Mouse (Mus musculus): ENCODE data around the gene Dcaf8. TPM values are rescaled to one million over a fixed set of nuclear protein-coding genes. Genes with fewer than 3 reads are reported as not detected.
A peak's percentile ranks its signal among the peaks of the same experiment; 100 is the strongest.

Dcaf8 gene
- polyA plus RNA-seq, 1 experiment from 2014 or later: 123 TPM

- no peak for ATAC-seq (ENCODE audit: insufficient read depth, low FRiP score)
- 34% methylated on average over 9 of the region's 9 CpGs for WGBS
- Histone ChIP-seq H3K27me3 (ENCODE audit: control insufficient read depth, insufficient read depth, low read length) (no peaks in the 10 kb centered on the region), H3K9me3 (replicated peaks; ENCODE audit: control insufficient read depth, low read length) (no peaks in the 10 kb centered on the region), H3K4me2 (ENCODE audit: low read depth, low read length) (peak overlapping the region; percentile 66), H3K4me1 (ENCODE audit: control insufficient read depth, insufficient read depth, low read length) (peaks cover 71% of the 10 kb centered on the region), H3K9ac (ENCODE audit: low read length) (peak overlapping the region; percentile 43; the same call in 1 of the 2 replicates), H3K27ac (ENCODE audit: low read length) (peak overlapping the region; percentile 54), H3K36me3 (ENCODE audit: control insufficient read depth, insufficient read depth, low read length) (peaks cover 5% of the 10 kb centered on the region; the same call in 1 of the 2 replicates), H3K4me3 (replicated peaks; ENCODE audit: low read length) (0 out of 2 replicates have a peak overlapping the region, but pooled peaks have one; percentile 14)
These were observed 56.3 kb downstream of the Dcaf8 start for GRCm38 (mm10) chr1:172204033-172204813.

- H3K9me3 ChIP-seq (replicated peaks; ENCODE audit: control insufficient read depth, low read length): no peaks in the 10 kb centered on the region
- no peak for ATAC-seq (ENCODE audit: insufficient read depth, low FRiP score)
- H3K27me3 ChIP-seq (ENCODE audit: control insufficient read depth, insufficient read depth, low read length): no peaks in the 10 kb centered on the region
- peaks cover 65% of the 10 kb centered on the region for H3K4me1 ChIP-seq (ENCODE audit: control insufficient read depth, insufficient read depth, low read length)
- H3K9ac ChIP-seq (ENCODE audit: low read length): peak overlapping the region; percentile 91
- 60% methylated on average over 15 of the region's 15 CpGs for WGBS
- H3K27ac ChIP-seq (ENCODE audit: low read length): peak overlapping the region; percentile 95; the same call in 1 of the 2 replicates
- H3K36me3 ChIP-seq (ENCODE audit: control insufficient read depth, insufficient read depth, low read length): no peaks in the 10 kb centered on the region
- H3K4me3 ChIP-seq (replicated peaks; ENCODE audit: low read length): peak overlapping the region; percentile 61
- peak overlapping the region; percentile 66 for H3K4me2 ChIP-seq (ENCODE audit: low read depth, low read length)
These were observed 57.2 kb downstream of the Dcaf8 start for GRCm38 (mm10) chr1:172204814-172205740.

GRCm38 (mm10) chr1:172205741-172206087 lies 57.8 kb downstream of the Dcaf8 start:
- Histone ChIP-seq H3K9ac (ENCODE audit: low read length) (peak overlapping the region; percentile 91), H3K4me2 (ENCODE audit: low read depth, low read length) (peak overlapping the region; percentile 66), H3K4me3 (replicated peaks; ENCODE audit: low read length) (peak overlapping the region; percentile 61), H3K36me3 (ENCODE audit: control insufficient read depth, insufficient read depth, low read length) (no peaks in the 10 kb centered on the region), H3K27me3 (ENCODE audit: control insufficient read depth, insufficient read depth, low read length) (no peaks in the 10 kb centered on the region), H3K9me3 (replicated peaks; ENCODE audit: control insufficient read depth, low read length) (no peaks in the 10 kb centered on the region), H3K4me1 (ENCODE audit: control insufficient read depth, insufficient read depth, low read length) (peaks cover 61% of the 10 kb centered on the region), H3K27ac (ENCODE audit: low read length) (peak overlapping the region; percentile 95)
- 12% methylated on average over 3 of the region's 3 CpGs for WGBS
- no peak for ATAC-seq (ENCODE audit: insufficient read depth, low FRiP score)

GRCm38 (mm10) chr1:172206141-172206917 lies 58.4 kb downstream of the Dcaf8 start, which contains the start of gene Pea15a:
Gene Pea15a (minus strand): TSS chr1:172206804.
- Histone ChIP-seq H3K9ac (ENCODE audit: low read length) (peak within 1 kb of the TSS; percentile 91), H3K4me2 (ENCODE audit: low read depth, low read length) (peak within 1 kb of the TSS; percentile 66), H3K27ac (ENCODE audit: low read length) (peak within 1 kb of the TSS; percentile 95), H3K27me3 (ENCODE audit: control insufficient read depth, insufficient read depth, low read length) (no peaks in the 10 kb centered on the region), H3K4me3 (replicated peaks; ENCODE audit: low read length) (peak within 1 kb of the TSS; percentile 61), H3K9me3 (replicated peaks; ENCODE audit: control insufficient read depth, low read length) (no peaks in the 10 kb centered on the region), H3K36me3 (ENCODE audit: control insufficient read depth, insufficient read depth, low read length) (no peaks in the 10 kb centered on the region), H3K4me1 (ENCODE audit: control insufficient read depth, insufficient read depth, low read length) (peaks cover 55% of the 10 kb centered on the region)
- peak; percentile 88 for ATAC-seq (ENCODE audit: insufficient read depth, low FRiP score)
- under 1% methylated on average over 36 of the region's 40 CpGs for WGBS

- Histone ChIP-seq H3K27ac (ENCODE audit: low read length) (peak overlapping the region; percentile 95), H3K4me3 (replicated peaks; ENCODE audit: low read length) (no peak overlapping the region; the same call in 1 of the 2 replicates), H3K4me2 (ENCODE audit: low read depth, low read length) (peak overlapping the region; percentile 66), H3K36me3 (ENCODE audit: control insufficient read depth, insufficient read depth, low read length) (no peaks in the 10 kb centered on the region), H3K4me1 (ENCODE audit: control insufficient read depth, insufficient read depth, low read length) (peaks cover 47% of the 10 kb centered on the region), H3K9me3 (replicated peaks; ENCODE audit: control insufficient read depth, low read length) (no peaks in the 10 kb centered on the region), H3K9ac (ENCODE audit: low read length) (peak overlapping the region; percentile 91; the same call in 1 of the 2 replicates), H3K27me3 (ENCODE audit: control insufficient read depth, insufficient read depth, low read length) (no peaks in the 10 kb centered on the region)
- ATAC-seq (ENCODE audit: insufficient read depth, low FRiP score): peak; percentile 14; the same call in 1 of the 2 replicates
- WGBS: 12% methylated on average over 7 of the region's 7 CpGs
These were observed 59.3 kb downstream of the Dcaf8 start for GRCm38 (mm10) chr1:172207111-172207584.

- Histone ChIP-seq H3K9ac (ENCODE audit: low read length) (no peak overlapping the region), H3K36me3 (ENCODE audit: control insufficient read depth, insufficient read depth, low read length) (no peaks in the 10 kb centered on the region), H3K9me3 (replicated peaks; ENCODE audit: control insufficient read depth, low read length) (no peaks in the 10 kb centered on the region), H3K27me3 (ENCODE audit: control insufficient read depth, insufficient read depth, low read length) (no peaks in the 10 kb centered on the region), H3K4me2 (ENCODE audit: low read depth, low read length) (no peak overlapping the region), H3K4me1 (ENCODE audit: control insufficient read depth, insufficient read depth, low read length) (peaks cover 12% of the 10 kb centered on the region), H3K27ac (ENCODE audit: low read length) (0 out of 2 replicates have a peak overlapping the region, but pooled peaks have one; percentile 7), H3K4me3 (replicated peaks; ENCODE audit: low read length) (no peak overlapping the region)
- 43% methylated on average over 5 of the region's 5 CpGs for WGBS
- ATAC-seq (ENCODE audit: insufficient read depth, low FRiP score): no peak
These were observed 64.9 kb downstream of the Dcaf8 start for GRCm38 (mm10) chr1:172212776-172213175.

- Histone ChIP-seq H3K27me3 (ENCODE audit: control insufficient read depth, insufficient read depth, low read length) (no peaks in the 10 kb centered on the region), H3K9me3 (replicated peaks; ENCODE audit: control insufficient read depth, low read length) (no peaks in the 10 kb centered on the region), H3K9ac (ENCODE audit: low read length) (no peak overlapping the region), H3K36me3 (ENCODE audit: control insufficient read depth, insufficient read depth, low read length) (no peaks in the 10 kb centered on the region), H3K4me2 (ENCODE audit: low read depth, low read length) (no peak overlapping the region), H3K4me3 (replicated peaks; ENCODE audit: low read length) (no peak overlapping the region), H3K27ac (ENCODE audit: low read length) (no peak overlapping the region), H3K4me1 (ENCODE audit: control insufficient read depth, insufficient read depth, low read length) (peaks cover 12% of the 10 kb centered on the region)
- no peak for ATAC-seq (ENCODE audit: insufficient read depth, low FRiP score)
- WGBS: 61% methylated on average over 4 of the region's 4 CpGs
These were observed 65.9 kb downstream of the Dcaf8 start for GRCm38 (mm10) chr1:172213771-172214170.

- no peak overlapping the region for H3K4me3 ChIP-seq (replicated peaks; ENCODE audit: low read length)
- ATAC-seq (ENCODE audit: insufficient read depth, low FRiP score): peak; percentile 15; the same call in 1 of the 2 replicates
These were observed 66.9 kb downstream of the Dcaf8 start for GRCm38 (mm10) chr1:172214748-172215147.

More at GRCm38 (mm10) chr1:172214748-172215147, 66.9 kb downstream of the Dcaf8 start:
- no peak overlapping the region for H3K4me2 ChIP-seq (ENCODE audit: low read depth, low read length)
- H3K9me3 ChIP-seq (replicated peaks; ENCODE audit: control insufficient read depth, low read length): no peaks in the 10 kb centered on the region
- no peak overlapping the region for H3K27ac ChIP-seq (ENCODE audit: low read length)
- peaks cover 21% of the 10 kb centered on the region for H3K4me1 ChIP-seq (ENCODE audit: control insufficient read depth, insufficient read depth, low read length)
- H3K27me3 ChIP-seq (ENCODE audit: control insufficient read depth, insufficient read depth, low read length): no peaks in the 10 kb centered on the region
- no peaks in the 10 kb centered on the region for H3K36me3 ChIP-seq (ENCODE audit: control insufficient read depth, insufficient read depth, low read length)
- 47% methylated on average over 3 of the region's 3 CpGs for WGBS
- H3K9ac ChIP-seq (ENCODE audit: low read length): no peak overlapping the region
